Mouse (Mus musculus) lung, postnatal 36 days (tissue): ENCODE results near the gene Rnf26.

Experiments
- DNase-seq: peaks from one replicate; pipeline ENCODE4 v3.0.0; 2022; ENCODE audit warnings: mixed read lengths

Gene Rnf26

GRCm38 (mm10) chr9:44073115-44073514 is 40.2 kb downstream of the Rnf26 start:
- DNase-seq: no peak

DNA sequence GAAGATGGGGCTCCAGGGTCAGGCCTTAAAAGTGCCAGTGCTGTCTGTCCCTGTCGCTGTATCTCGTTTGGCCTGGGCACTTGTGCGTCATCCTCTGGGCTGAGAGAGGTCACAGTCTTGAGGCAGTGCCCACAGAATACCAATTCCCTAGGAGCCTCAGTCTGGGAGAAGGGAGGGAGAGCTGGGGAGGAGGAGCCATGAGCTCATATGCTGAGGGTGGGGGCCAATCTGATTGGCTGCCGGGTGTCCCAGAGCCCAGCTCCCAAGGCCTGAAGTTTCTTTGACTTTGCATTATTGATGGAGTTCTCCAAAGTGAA is 40.8 kb downstream of the Rnf26 start:
- DNase-seq: peak; percentile 34

GRCm38 (mm10) chr9:44071914-44072598 is 41.3 kb downstream of the Rnf26 start:
- no peak for DNase-seq

GRCm38 (mm10) chr9:44070844-44071231 is 42.5 kb downstream of the Rnf26 start:
- DNase-seq: no peak

DNA sequence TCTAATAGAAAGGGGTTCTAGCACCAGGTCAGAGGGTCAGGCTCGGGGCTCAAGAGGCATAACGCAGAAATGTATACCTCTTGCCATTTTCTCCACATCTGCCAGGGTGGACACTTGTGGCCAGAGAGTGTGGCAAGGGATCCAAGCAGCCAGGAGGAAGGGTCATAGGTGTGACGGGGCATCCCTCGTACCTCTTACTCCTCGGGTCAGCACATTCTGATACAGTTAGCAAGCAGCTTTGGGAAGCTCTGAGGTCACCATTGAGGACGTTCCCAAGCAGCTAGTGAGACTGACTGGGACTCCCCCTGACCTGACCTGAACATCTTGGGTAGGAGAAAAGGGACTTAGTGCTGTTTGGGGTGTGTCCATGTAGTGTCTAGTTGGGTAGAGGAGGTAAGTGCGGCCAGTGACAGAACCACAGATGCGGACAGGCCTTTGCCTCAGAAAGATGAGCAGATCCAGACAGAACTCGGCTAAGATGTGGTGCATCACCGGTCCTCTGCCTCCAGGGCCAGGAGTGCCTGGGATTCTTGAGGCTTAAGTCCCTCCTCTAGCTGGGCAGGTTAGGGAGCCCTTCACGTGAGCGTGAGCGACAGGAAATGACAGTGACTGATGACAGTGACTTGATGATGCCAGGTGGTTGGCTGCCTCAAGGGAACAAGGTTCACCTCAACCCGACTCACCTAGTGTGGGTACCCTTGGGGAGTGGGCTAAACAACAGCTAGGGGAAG is 43.0 kb downstream of the Rnf26 start:
- DNase-seq: no peak

DNA sequence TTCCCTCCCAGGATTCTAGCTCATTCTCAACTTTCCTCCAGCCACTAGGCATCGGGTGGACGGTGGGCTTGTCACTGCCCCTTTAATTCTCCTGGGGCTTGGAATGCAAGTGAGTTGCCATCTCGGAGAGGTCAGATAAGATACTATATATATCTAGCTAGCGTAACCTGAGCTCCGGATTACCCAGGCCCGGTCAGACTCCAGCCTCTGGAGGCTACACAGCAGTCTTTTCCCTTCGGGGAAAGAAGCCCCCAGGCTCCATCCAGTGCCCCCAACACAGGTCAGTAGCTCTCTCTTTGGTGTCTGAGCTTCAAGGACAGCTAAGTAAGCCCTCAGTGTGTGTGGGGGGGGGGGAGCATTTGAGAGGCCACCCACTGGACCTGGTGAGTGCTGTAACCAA is 44.1 kb downstream of the Rnf26 start:
- no peak for DNase-seq

DNA sequence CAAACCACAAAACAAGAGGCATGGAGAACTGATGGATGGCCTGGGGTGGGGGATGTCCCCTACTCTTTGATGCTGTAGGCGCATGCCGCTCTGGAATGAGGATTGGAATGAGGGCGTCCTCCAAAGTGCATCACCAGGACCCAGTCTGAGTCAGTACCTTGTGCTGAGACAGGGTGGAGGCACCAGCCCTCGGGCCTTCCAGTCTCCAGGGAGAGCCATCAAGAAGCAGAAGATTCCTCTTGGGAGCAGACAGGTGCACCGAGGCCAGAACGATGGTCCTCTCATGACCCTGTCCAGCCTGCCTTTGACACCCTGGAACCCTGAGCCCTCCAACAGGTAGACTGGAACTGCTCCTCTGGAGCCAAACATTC is 45.4 kb downstream of the Rnf26 start:
- DNase-seq: no peak

DNA sequence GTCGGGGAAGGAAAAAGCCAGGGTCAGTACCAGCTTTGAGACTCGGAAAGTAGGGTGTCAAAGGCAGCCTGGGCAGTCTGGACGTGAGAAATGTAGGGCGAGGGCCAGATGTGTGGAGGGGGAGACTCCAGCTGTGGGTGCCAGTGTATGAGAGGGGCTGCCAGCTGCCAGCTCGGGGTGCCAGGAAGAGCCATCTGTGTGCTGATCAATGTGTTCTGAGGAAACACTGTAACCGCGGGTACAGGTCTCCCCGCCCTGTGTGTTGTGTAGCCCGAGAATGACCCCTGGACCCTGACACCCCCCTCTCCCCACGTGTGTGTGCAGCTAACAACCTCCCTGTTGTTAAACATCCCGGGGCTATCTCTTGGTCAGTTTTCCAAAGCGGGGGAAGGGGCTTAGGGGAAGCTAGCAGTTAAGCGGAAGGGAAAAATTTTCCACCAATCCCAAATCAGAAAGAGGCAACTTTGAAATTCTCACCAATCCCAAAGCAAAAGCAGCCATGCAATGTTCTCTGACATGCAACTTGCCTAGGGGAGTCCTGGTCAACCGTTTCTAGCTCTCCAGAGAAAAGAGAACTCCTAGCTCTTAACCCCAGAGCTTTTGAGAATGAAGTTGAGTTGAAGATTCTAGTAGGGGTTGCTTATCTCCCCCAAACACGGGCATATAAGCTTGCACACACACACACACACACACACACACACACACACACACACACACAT is 45.9 kb downstream of the Rnf26 start:
- DNase-seq: no peak

GRCm38 (mm10) chr9:44066785-44067225 is 46.5 kb downstream of the Rnf26 start, which contains the start of gene Usp2:
Gene Usp2 (plus strand): TSS chr9:44067021.
- peak; percentile 100 for DNase-seq

DNA sequence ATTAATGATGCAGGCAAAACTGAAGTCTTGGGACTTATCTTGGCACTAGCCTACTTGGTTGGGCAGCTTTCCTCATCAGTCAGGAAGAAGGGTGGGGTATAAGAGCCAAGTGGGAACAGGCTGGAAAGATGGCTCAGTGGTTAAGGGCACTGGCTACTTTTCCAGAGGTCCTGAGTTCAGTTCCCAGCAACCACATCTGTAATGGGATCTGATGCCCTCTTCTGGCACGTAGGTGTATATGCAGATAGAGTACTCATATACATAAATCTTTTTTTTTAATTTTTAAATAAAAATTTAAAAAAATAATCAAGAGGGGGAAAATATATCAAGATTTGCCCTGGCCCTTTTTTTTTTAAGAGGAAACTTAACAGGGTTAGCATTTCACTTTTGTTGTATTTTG is 48.1 kb downstream of the Rnf26 start:
- DNase-seq: no peak

DNA sequence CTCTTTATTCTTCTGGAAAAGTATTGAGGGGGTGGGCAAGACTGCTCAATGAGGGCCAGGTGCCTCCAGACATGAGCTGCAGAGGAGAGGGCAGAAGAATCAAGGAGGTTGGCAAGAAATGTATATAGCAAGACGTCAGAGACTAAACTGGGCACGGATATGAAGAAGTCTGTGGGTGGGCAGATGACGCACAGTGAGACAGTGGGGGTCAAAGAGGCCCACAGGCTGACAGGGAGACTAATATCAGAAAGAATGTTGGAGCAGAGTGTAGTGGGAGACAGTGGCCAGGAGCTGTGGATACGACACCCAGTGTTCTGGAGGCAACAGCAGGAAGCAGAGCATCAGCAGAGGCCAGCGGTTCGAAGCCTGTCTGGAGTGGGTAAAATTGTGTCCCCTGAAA is 54.7 kb downstream of the Rnf26 start:
- DNase-seq: no peak

GRCm38 (mm10) chr9:44053936-44054335 is 59.4 kb downstream of the Rnf26 start:
- DNase-seq: no peak

DNA sequence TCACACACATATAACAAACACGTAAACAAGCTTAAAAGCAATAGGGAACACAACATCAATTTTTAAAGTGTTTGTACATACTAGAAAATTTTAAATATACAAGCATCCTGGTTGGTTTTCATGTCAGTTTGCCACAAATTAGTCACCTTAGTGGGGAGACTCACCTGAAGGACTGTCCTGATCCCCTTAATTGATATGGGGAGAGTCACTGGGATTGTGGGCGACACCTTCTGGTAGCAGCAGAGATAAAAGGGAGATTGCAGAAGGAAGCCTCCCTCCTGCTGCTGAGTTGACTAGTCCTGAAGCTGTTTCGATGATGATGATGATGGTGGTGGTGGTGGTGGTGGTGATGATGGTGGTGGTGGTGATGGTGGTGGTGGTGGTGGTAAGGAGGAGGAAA is 60.5 kb downstream of the Rnf26 start:
- no peak for DNase-seq

DNA sequence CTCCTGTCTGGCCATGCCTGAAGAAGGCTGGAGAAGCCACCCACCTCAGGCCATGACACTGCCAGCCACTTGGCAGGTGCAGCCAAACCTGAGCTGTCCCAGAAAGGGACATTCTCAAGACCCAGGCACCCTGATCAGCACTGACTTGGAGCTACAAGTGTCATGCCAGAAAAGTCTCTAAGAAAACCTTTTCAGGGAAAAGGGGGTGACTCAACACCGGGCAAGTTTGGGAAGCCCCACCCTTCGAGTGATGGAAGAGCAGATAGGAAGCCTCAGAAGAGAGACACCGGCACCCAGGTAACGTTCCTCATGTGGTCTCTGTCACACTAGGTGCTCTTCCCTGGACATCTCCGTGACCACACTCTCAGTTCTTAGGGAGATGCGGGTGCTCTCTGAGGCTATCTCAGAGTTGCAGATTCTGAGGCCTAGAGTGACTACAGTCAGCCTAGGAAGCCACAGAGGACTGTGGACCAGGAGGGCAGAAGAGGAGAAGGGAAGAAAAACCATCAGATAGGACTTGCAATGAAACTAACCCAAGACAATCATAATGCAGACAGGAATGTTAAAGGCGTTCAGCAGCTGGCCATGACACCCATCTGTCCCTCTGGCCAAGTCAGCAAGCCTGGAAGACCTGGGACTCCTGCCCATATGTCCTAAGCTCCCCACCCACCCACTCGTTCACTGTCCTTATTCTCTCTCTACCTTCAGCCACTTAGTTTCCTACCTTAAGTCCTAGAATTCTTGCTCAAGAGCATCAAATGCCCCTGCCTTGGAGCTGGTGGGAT is 63.7 kb downstream of the Rnf26 start:
- no peak for DNase-seq

DNA sequence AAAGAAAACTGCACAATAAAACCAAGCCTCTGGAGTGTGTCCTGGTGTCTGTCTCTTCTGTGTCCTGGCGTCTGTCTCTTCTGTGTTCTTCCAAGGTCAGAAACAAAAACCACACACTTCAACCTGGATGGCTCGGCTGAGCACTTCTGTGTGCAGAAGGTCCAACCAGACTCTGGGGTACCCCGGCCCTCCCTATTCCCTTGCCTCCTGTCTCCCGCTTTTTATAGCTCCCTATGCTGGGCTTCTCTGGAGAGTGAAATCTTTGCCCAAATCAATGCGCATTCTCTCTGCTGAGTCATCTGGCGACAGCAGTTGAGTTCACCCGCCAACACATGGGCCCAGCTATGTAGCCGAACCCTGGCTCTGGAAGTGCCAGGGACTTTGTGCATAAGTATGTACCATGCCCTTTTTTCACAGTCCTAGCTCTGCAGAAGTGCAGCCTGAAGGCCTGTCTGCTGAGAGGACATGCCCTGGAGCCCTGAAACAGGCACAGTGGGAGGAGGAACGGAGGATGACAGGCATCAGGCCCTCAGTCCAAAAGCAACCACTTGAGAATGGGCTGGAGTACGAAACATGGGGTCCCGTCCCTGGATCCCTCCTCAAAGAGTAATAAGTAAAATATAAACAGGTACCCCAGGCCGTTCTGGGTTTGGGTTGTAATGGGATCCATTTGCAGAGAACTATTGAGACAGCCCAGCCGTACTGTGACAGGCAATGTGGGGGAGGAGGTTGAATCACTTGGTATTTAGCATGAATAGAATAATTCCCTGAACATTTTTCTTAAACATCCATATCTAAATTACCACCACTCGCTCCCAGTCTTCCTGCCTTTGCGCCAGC is 64.6 kb downstream of the Rnf26 start:
- DNase-seq: no peak

GRCm38 (mm10) chr9:44047571-44048490 is 65.5 kb downstream of the Rnf26 start:
- no peak for DNase-seq

DNA sequence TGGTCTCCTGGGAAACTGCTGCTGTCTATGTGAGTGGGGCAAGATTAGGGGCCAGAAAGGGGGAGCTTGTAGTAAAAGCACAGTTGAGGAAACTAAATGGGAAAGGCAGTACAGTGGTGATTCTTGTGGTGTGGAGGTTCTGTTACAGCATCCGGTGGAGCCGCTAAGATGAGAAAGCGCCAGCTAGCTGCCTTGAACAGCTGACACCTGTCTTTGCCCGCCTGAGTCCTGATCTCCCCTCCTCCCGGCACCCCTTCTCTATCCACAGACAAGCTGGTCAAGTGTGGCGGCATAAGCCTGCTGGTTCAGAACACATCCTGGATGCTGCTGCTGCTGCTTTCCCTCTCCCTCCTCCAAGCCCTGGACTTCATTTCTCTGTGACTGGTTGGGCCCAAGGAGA is 66.2 kb downstream of the Rnf26 start:
- no peak for DNase-seq

- DNase-seq: no peak
These were observed 66.9 kb downstream of the Rnf26 start for GRCm38 (mm10) chr9:44046426-44046825.

GRCm38 (mm10) chr9:44045884-44046272 is 67.4 kb downstream of the Rnf26 start:
- DNase-seq: no peak
